Mouse (Mus musculus): ENCODE measurements around the gene Slc25a26. TPM values are rescaled to one million over a fixed set of nuclear protein-coding genes. Genes with fewer than 3 reads are reported as not detected.
A peak's percentile ranks its signal among the peaks of the same experiment; 100 is the strongest.

Gene Slc25a26
- polyA plus RNA-seq, 1 experiment from 2014 or later = 7.5 TPM

DNA sequence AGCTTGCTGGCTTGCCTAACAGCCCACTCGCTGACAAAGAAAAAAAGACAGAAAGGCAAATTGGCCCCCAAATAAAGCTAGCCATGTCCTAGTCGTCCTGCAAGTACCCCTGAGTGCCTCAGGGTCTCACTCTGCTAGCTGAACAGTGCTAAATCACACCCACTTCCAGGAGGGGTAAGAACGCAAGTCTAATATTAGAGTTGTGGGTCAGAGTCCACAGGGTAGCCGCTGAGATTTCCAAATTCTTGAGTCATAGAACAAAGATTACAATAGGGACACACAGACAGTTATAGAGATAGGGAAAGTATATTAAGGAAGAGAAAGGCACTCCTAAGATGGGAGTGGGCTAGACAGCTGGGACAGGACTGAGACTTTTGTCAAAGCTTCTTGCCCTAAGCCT is 148.4 kb downstream of the Slc25a26 start:
- DNase-seq (ENCODE audit: low spot score) = no peak
- Histone ChIP-seq H3K36me3 (ENCODE audit: control insufficient read depth, insufficient read depth, low read length) (no peaks in the 10 kb centered on the region), H3K27me3 (ENCODE audit: control insufficient read depth, insufficient read depth, low read length) (no peaks in the 10 kb centered on the region), H3K4me2 (ENCODE audit: low read depth, severe bottlenecking) (peak overlapping the region; percentile 30; the same call in 1 of the 2 replicates), H3K9ac (ENCODE audit: low read length) (no peak overlapping the region; the same call in 1 of the 2 replicates), H3K4me3 (ENCODE audit: low read depth, low read length) (no peak overlapping the region), H3K27ac (replicated peaks; ENCODE audit: low read depth, low read length) (peak overlapping the region; percentile 66), H3K4me1 (ENCODE audit: control insufficient read depth, insufficient read depth, low read length) (peaks cover 64% of the 10 kb centered on the region), H3K9me3 (ENCODE audit: control insufficient read depth, low read length) (no peaks in the 10 kb centered on the region)
- 27% methylated on average over 4 of the region's 4 CpGs for WGBS
- no peak for ATAC-seq (ENCODE audit: insufficient number of reproducible peaks, low FRiP score, low TSS enrichment, low read depth)

DNA sequence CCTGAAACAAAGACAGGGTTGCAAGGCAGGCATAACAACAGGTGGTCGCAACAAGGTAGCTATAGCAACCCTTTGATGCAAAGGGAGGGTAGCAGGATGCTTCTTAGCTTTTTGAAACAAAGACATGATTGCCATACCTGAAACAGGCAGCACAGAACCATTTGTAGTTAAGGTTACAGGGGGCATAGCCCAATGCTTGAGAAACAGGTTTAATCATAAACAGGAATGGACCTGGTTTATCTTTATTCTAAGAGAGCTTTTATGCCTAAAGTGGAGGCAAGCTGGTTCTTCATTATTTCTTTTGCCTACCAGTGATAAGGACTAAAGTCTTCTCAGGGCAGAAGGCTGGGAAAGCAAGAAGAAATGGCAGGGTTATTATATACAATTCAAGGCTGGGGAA is 149.5 kb downstream of the Slc25a26 start:
- DNase-seq (ENCODE audit: low spot score) = no peak
- 74% methylated on average over 1 of the region's 1 CpGs for WGBS
- H3K27ac ChIP-seq (replicated peaks; ENCODE audit: low read depth, low read length) = no peak overlapping the region

DNA sequence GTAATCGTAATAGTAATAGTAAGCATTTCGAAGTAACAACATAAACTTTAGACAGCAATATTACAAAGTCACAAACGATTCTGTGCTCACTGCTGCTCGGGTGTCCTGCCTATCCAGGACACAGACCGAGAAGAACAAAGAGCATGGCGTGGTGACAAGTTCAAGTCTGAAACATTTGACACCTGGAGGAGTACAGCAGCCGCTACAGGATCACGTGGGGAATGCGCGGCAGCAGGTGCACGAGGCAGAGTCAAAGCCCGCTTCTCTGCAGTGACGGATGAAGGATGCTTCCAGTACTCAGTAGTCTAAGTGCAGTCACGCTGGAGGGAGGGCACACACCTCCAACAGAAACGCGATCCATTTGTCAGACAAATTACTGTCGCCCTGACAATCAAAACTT is 151.4 kb downstream of the Slc25a26 start:
- no peaks in the 10 kb centered on the region for H3K27me3 ChIP-seq (ENCODE audit: control insufficient read depth, insufficient read depth, low read length)
- DNase-seq (ENCODE audit: low spot score) = no peak
- peaks cover 2% of the 10 kb centered on the region; the same call in 1 of the 2 replicates for H3K36me3 ChIP-seq (ENCODE audit: control insufficient read depth, insufficient read depth, low read length)
- no peak for ATAC-seq (ENCODE audit: insufficient number of reproducible peaks, low FRiP score, low TSS enrichment, low read depth)
- no peaks in the 10 kb centered on the region for H3K9me3 ChIP-seq (ENCODE audit: control insufficient read depth, low read length)
- no peak overlapping the region for H3K27ac ChIP-seq (replicated peaks; ENCODE audit: low read depth, low read length)
- H3K4me3 ChIP-seq (ENCODE audit: low read depth, low read length) = no peak overlapping the region
- H3K4me2 ChIP-seq (ENCODE audit: low read depth, severe bottlenecking) = no peak overlapping the region
- no peak overlapping the region for H3K9ac ChIP-seq (ENCODE audit: low read length)
- peaks cover 48% of the 10 kb centered on the region for H3K4me1 ChIP-seq (ENCODE audit: control insufficient read depth, insufficient read depth, low read length)
- WGBS = 84% methylated on average over 17 of the region's 17 CpGs

More for the DNA sequence above, 149.5 kb downstream of the Slc25a26 start:
- Histone ChIP-seq H3K4me2 (ENCODE audit: low read depth, severe bottlenecking) (no peak overlapping the region), H3K4me3 (ENCODE audit: low read depth, low read length) (no peak overlapping the region), H3K36me3 (ENCODE audit: control insufficient read depth, insufficient read depth, low read length) (no peaks in the 10 kb centered on the region; the same call in 1 of the 2 replicates), H3K27me3 (ENCODE audit: control insufficient read depth, insufficient read depth, low read length) (no peaks in the 10 kb centered on the region), H3K9ac (ENCODE audit: low read length) (no peak overlapping the region), H3K9me3 (ENCODE audit: control insufficient read depth, low read length) (no peaks in the 10 kb centered on the region), H3K4me1 (ENCODE audit: control insufficient read depth, insufficient read depth, low read length) (peaks cover 65% of the 10 kb centered on the region)
- ATAC-seq (ENCODE audit: insufficient number of reproducible peaks, low FRiP score, low TSS enrichment, low read depth) = no peak

DNA sequence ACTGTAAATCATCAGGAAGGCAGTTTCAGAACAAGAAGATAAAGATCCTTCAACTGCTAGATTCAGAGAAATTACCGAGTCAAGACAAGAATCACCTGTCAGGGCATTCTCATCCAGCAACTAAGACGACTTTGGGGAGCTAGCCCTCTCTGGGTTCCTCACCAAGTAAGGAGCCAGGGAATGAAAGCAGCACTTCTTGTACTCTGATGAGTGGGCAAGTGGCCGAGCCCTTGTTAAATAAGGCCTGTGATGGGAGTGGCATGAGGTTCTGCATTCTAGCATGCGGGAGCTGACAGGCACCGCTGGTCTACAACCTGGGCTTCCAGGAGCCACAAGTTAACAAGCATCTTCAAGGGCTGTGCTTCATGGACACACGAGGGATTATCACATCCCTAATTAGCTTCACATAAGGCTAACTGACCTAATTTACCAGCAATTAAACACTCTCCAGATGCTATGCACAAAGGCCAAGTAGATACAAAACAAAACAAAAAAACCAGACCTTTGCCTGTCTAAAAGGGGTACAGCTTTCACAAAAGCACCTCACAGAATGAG is 152.6 kb downstream of the Slc25a26 start:
- no peaks in the 10 kb centered on the region for H3K27me3 ChIP-seq (ENCODE audit: control insufficient read depth, insufficient read depth, low read length)
- no peak overlapping the region for H3K9ac ChIP-seq (ENCODE audit: low read length)
- DNase-seq (ENCODE audit: low spot score) (no peak), ATAC-seq (ENCODE audit: insufficient number of reproducible peaks, low FRiP score, low TSS enrichment, low read depth) (no peak)
- H3K36me3 ChIP-seq (ENCODE audit: control insufficient read depth, insufficient read depth, low read length) = peaks cover 2% of the 10 kb centered on the region; the same call in 1 of the 2 replicates
- H3K9me3 ChIP-seq (ENCODE audit: control insufficient read depth, low read length) = no peaks in the 10 kb centered on the region
- H3K4me3 ChIP-seq (ENCODE audit: low read depth, low read length) = no peak overlapping the region
- H3K27ac ChIP-seq (replicated peaks; ENCODE audit: low read depth, low read length) = no peak overlapping the region
- H3K4me2 ChIP-seq (ENCODE audit: low read depth, severe bottlenecking) = no peak overlapping the region
- peaks cover 47% of the 10 kb centered on the region for H3K4me1 ChIP-seq (ENCODE audit: control insufficient read depth, insufficient read depth, low read length)
- 49% methylated on average over 6 of the region's 6 CpGs for WGBS

DNA sequence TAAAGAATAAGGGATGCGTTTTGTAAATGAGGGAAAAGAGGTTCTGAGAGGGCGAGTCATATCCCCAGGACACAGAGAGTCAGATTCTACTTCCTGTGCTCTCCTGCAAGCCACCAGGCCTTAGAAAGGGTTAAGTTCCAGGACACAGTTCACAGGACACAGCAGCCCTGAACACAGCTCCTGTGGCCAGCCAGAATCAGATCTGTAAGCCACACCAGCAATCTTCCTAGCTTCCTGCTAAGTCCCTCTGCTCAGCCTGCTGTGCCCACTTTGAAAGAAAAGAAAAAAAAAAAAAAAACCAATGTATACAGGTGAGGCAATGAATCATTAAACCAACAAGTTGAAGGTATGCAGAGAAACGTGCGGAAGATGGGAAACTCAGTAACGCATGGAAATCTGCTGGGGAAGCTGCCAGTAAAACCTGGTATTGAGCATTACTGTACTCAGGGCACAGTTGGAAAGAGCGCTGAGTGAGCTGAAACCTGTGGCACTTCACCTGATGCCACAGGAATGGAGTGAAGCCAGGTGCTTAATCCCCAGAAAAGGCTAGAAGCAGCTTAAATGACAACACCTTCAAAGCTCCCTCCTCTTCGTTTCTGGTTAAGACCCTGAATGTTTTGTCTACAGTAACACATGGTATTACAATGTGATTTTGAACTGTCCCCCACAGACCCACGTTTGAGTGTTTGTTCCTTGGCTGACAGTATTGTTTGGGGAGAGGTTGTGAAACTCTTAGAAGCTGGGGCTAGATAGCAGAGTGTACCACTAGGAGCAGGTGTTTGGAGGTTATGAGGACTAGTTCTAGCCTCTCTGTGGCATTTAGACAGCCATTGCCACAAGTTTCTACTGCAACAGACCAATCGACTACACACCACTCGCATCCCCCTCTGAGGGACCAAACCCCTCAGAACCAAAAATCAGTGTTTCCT is 153.5 kb downstream of the Slc25a26 start:
- no peak overlapping the region for H3K27ac ChIP-seq (replicated peaks; ENCODE audit: low read depth, low read length)
- no peak for ATAC-seq (ENCODE audit: insufficient number of reproducible peaks, low FRiP score, low TSS enrichment, low read depth)
- peaks cover 47% of the 10 kb centered on the region for H3K4me1 ChIP-seq (ENCODE audit: control insufficient read depth, insufficient read depth, low read length)
- H3K27me3 ChIP-seq (ENCODE audit: control insufficient read depth, insufficient read depth, low read length) = no peaks in the 10 kb centered on the region
- H3K9me3 ChIP-seq (ENCODE audit: control insufficient read depth, low read length) = no peaks in the 10 kb centered on the region
- peaks cover 2% of the 10 kb centered on the region; the same call in 1 of the 2 replicates for H3K36me3 ChIP-seq (ENCODE audit: control insufficient read depth, insufficient read depth, low read length)
- no peak overlapping the region for H3K4me3 ChIP-seq (ENCODE audit: low read depth, low read length)
- DNase-seq (ENCODE audit: low spot score) = no peak
- H3K9ac ChIP-seq (ENCODE audit: low read length) = no peak overlapping the region
- 67% methylated on average over 10 of the region's 10 CpGs for WGBS
- no peak overlapping the region for H3K4me2 ChIP-seq (ENCODE audit: low read depth, severe bottlenecking)

Small RNAs within 50 kb of the gene (microRNA-seq; reads per million reads assigned to microRNA genes)
- not detected for gene Mir7041

Other genes with a start within 250 kb of the Slc25a26 start
- gene Magi1, start 216.4 kb upstream of the Slc25a26 start, polyA plus RNA-seq (2014; fragmentation: Nextera tagmentation; extraction: Ambion mirVana) = 13.4 and 14.7 TPM in 2 replicates
- 21.8 and 23.5 TPM in 2 replicates for gene Lrig1, start 199.8 kb downstream of the Slc25a26 start, polyA plus RNA-seq (2014; fragmentation: Nextera tagmentation; extraction: Ambion mirVana)